Mouse (Mus musculus) midbrain, postnatal 0 days (tissue): Measurements from ENCODE around the gene Dnajb14. TPM values are rescaled to one million over a fixed set of nuclear protein-coding genes. Genes with fewer than 3 reads are reported as not detected.
"Not testable (repeated sequence)": the region's sequence is repeated elsewhere in the genome, so short reads cannot be mapped to it uniquely, and the experiment has no call there.

ENCODE experiments used
- ATAC-seq: fragments of 200-750 bp; cut with Nextera tagmentation; 2 replicates; pipeline ENCODE4 v1.8.0; 2017; ENCODE audit warnings: moderate number of reproducible peaks, mild to moderate bottlenecking, moderate TSS enrichment, moderate library complexity; ENCODE audit not compliant: low FRiP score
- DNase-seq: peaks from one replicate; pipeline ENCODE4 v3.0.0-alpha.2; 2015; ENCODE audit warnings: low spot score
- H3K27ac ChIP-seq: fragments of 300-500 bp; sonication (generic); 2 replicates; pipeline ENCODE4 v1.5.1; 2014; ENCODE audit warnings: low read depth, mild to moderate bottlenecking, low read length, mixed read lengths
- H3K27me3 ChIP-seq: fragments of 300-500 bp; sonication (generic); 2 replicates; pipeline ENCODE4 v1.6.1; 2014; ENCODE audit warnings: low read length, control low read depth, mixed read lengths; ENCODE audit not compliant: insufficient read depth
- H3K36me3 ChIP-seq: fragments of 300-500 bp; sonication (generic); 2 replicates; pipeline ENCODE4 v1.6.1; 2014; ENCODE audit warnings: low read length, control low read depth, mixed read lengths; ENCODE audit not compliant: insufficient read depth
- H3K4me1 ChIP-seq: fragments of 300-500 bp; sonication (generic); 2 replicates; pipeline ENCODE4 v1.6.1; 2014; ENCODE audit warnings: mild to moderate bottlenecking, control low read depth, antibody characterized with exemption, low read length, mixed read lengths; ENCODE audit not compliant: insufficient read depth
- H3K4me2 ChIP-seq: fragments of 300-500 bp; sonication (generic); 2 replicates; pipeline ENCODE4 v1.6.1; 2014; ENCODE audit warnings: low read depth, mild to moderate bottlenecking, low read length, mixed read lengths; ENCODE audit not compliant: poor library complexity, severe bottlenecking
- H3K4me3 ChIP-seq: fragments of 300-500 bp; sonication (generic); 2 replicates; pipeline ENCODE4 v1.5.1; 2014; ENCODE audit warnings: low read depth, mild to moderate bottlenecking, low read length, moderate library complexity
- H3K9ac ChIP-seq: fragments of 300-500 bp; sonication (generic); replicated peaks from 2 replicates; pipeline ENCODE4 v1.6.1; 2014; ENCODE audit warnings: mild to moderate bottlenecking, low read length, moderate library complexity, mixed read lengths; ENCODE audit not compliant: poor library complexity, severe bottlenecking
- H3K9me3 ChIP-seq: fragments of 300-500 bp; sonication (generic); 2 replicates; pipeline ENCODE4 v1.6.1; 2016; ENCODE audit warnings: low read length, control low read depth
- CTCF ChIP-seq: IDR thresholded peaks from 2 replicates; pipeline ENCODE4 v1.5.1; 2016; ENCODE audit warnings: antibody characterized with exemption, mild to moderate bottlenecking
- WGBS: fragments of 180-500 bp; shearing (Covaris S2); extraction: QIAGEN DNeasy Blood & Tissue Kit; methylation state at CpG from one replicate; pipeline ENCODE4 v1.1.7; 2014; 5-methylcytosine and 5-hydroxymethylcytosine counted together
- polyA plus RNA-seq: library from polyadenylated mRNA; unstranded; fragments of >200 nt; fragmentation: Nextera tagmentation; extraction: Ambion mirVana; gene quantifications from 2 replicates; pipeline ENCODE4 v1.2.1, GENCODE M21; 2015
- total RNA-seq: library from RNA; depleted of rRNA; stranded (reverse); fragments of >200 nt; gene quantifications from 2 replicates; pipeline ENCODE4 v1.2.3, GENCODE M21; 2014

Gene Dnajb14
- total and polyA plus RNA-seq, 2 experiments from 2014 or later = 16.9 to 23.1 TPM

DNA sequence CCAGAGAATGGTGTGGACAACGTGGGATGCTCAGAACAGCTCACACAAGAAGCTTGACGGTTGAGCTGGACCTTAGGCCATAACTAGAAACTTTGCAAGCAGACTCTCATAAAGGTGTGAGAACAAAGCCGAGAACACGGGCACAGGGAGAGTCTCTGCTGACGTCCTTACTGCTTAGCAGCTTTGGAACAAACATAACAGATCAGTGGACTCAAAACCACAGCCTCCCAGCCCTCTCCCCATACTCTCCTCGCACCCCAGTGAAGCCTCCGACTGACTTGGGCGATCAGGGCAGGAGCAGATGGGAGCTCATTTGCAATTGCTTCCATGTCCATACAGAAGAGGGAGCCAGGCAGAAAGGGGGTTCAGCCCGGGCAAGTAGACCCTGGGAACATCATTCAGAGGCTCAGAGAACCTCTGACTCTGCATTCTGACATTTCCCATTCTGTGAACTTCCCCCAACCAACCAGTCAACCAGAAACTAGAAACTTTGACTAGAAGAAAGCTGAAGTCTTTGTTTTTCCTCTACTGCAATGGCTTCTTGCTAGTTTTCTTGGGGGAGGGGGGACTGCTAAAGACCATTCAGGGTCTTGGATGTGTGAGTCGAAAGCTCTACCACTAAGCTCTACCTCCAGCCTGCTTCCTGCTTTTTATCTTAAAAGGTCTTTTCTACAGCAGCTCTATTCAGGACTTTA lies 82.9 kb downstream of the Dnajb14 start:
- no peak overlapping the region for H3K4me3 ChIP-seq
- no peak overlapping the region for H3K4me2 ChIP-seq
- H3K36me3 ChIP-seq = no peaks in the 10 kb centered on the region
- no peaks in the 10 kb centered on the region for H3K27me3 ChIP-seq
- WGBS = 83% methylated on average over 10 of the region's 10 CpGs
- no peak overlapping the region for H3K27ac ChIP-seq
- no peak for TF ChIP-seq CTCF
- DNase-seq = no peak
- H3K9ac ChIP-seq = no peak overlapping the region
- ATAC-seq = no peak
- H3K4me1 ChIP-seq = peaks cover 4% of the 10 kb centered on the region; the same call in 1 of the 2 replicates
- no peaks in the 10 kb centered on the region for H3K9me3 ChIP-seq

GRCm38 (mm10) chr3:137951302-137951701 lies 83.8 kb downstream of the Dnajb14 start:
- H3K36me3 ChIP-seq, DNase-seq, H3K4me3 ChIP-seq, H3K4me2 ChIP-seq, H3K4me1 ChIP-seq, H3K27ac ChIP-seq, H3K9ac ChIP-seq, H3K9me3 ChIP-seq, ATAC-seq, H3K27me3 ChIP-seq: not testable (repeated sequence)
- 94% methylated on average over 3 of the region's 3 CpGs for WGBS

DNA sequence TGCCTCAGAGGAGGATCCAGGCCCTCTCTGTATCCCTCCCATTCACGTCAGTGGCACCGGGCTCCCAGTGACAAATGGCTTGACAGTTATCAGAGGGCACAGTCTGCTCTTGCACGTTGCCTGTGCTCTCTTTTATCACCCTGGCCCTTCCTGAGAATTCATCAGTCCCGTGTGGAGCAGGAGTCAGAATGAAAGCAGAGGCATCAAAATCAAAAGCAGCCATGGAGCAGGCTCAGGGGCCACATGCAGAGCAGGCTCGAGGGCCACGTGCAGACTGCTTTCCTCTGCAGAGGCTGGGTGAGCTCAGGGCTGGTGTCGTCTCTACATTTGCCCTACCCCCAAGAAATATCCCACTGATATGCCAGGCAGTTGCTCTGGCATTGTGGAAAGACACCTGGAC lies 84.3 kb downstream of the Dnajb14 start:
- Histone ChIP-seq H3K4me2 (no peak overlapping the region), H3K4me1 (peaks cover 4% of the 10 kb centered on the region; the same call in 1 of the 2 replicates), H3K36me3 (no peaks in the 10 kb centered on the region), H3K27me3 (no peaks in the 10 kb centered on the region), H3K4me3 (no peak overlapping the region), H3K9me3 (no peaks in the 10 kb centered on the region), H3K9ac (no peak overlapping the region), H3K27ac (peak overlapping the region; percentile 78)
- ATAC-seq = peak; percentile 28; the same call in 1 of the 2 replicates
- WGBS = 31% methylated on average over 7 of the region's 7 CpGs
- DNase-seq = no peak
- no peak for TF ChIP-seq CTCF

DNA sequence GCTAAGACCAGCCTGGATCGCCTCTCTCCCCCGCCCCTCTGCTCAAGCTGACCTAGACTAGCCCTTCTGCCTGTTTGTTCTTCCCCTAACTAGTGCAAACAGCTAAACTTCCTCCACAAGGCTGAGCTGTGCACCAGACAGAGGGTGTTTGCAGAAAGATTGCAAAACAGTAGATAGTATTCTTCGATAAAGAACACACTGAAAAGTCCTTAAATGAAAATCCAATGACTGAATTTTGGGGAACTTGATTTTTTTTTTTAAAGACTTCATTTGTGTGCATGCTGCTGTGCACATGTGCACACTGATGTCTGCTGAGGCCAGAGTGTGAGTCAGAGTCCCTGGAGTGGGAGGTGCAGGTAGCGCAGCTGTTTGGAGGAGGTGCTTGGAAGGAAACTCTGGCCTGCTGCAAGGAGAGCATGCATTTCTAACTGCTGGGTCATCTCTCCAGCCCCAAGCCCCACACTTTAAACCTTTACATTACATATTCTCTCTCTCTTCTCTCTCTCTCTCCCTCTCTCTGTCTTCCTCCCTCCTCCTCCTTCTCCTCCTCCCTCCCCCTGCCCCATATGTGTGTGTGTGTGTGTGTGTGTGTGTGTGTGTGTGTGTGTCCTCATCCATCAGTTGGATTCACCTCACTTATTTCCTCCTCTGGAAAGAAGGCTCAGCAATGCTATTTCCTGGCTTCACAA lies 84.9 kb downstream of the Dnajb14 start:
- H3K36me3 ChIP-seq = no peaks in the 10 kb centered on the region
- H3K9ac ChIP-seq = no peak overlapping the region
- no peak for DNase-seq
- TF ChIP-seq CTCF = no peak
- peak overlapping the region; percentile 78 for H3K27ac ChIP-seq
- no peak overlapping the region for H3K4me2 ChIP-seq
- H3K9me3 ChIP-seq = no peaks in the 10 kb centered on the region
- no peaks in the 10 kb centered on the region for H3K27me3 ChIP-seq
- peak; percentile 79; the same call in 1 of the 2 replicates for ATAC-seq
- WGBS = 60% methylated on average over 4 of the region's 4 CpGs
- peaks cover 4% of the 10 kb centered on the region; the same call in 1 of the 2 replicates for H3K4me1 ChIP-seq
- no peak overlapping the region for H3K4me3 ChIP-seq

GRCm38 (mm10) chr3:137952914-137953880 lies 85.7 kb downstream of the Dnajb14 start:
- H3K4me1 ChIP-seq = peaks cover 4% of the 10 kb centered on the region; the same call in 1 of the 2 replicates

More at GRCm38 (mm10) chr3:137952914-137953880, 85.7 kb downstream of the Dnajb14 start:
- peak; percentile 93 for ATAC-seq
- Histone ChIP-seq H3K4me2 (peak overlapping the region; percentile 18; the same call in 1 of the 2 replicates), H3K4me3 (no peak overlapping the region), H3K27me3 (no peaks in the 10 kb centered on the region), H3K9me3 (no peaks in the 10 kb centered on the region), H3K9ac (no peak overlapping the region), H3K27ac (peak overlapping the region; percentile 78), H3K36me3 (no peaks in the 10 kb centered on the region)
- WGBS = 57% methylated on average over 14 of the region's 14 CpGs
- TF ChIP-seq CTCF = no peak
- DNase-seq = peak; percentile 86
